Mouse (Mus musculus): ENCODE data around the gene Snta1. TPM values are rescaled to one million over a fixed set of nuclear protein-coding genes. Genes with fewer than 3 reads are reported as not detected.
A peak's percentile ranks its signal among the peaks of the same experiment; 100 is the strongest.

Gene Snta1
- total RNA-seq, 2 experiments from 2014 or later: 39.1 to 44.3 TPM

DNA sequence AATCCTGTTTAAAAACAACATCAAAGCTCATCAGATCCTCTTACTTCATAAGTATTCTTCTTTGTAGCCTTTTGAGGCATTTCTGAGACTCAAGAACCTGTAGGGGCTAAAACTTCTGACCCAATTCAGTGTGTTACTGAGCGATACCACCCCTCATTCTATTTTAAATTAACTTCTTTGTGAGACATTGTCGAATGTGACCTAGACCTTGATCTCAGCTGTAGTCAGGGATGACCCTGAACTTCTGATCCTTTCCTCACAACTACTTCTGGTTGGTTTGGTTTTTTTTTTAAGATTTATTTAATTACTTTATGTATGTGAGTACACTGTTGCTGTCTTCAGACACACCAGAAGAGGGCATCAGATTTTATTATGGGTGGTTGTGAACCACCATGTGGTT lies 15.6 kb upstream of the Snta1 start:
- DNase-seq (ENCODE audit: extremely low spot score in 1 of 2, low spot score in 1 of 2): no peak

DNA sequence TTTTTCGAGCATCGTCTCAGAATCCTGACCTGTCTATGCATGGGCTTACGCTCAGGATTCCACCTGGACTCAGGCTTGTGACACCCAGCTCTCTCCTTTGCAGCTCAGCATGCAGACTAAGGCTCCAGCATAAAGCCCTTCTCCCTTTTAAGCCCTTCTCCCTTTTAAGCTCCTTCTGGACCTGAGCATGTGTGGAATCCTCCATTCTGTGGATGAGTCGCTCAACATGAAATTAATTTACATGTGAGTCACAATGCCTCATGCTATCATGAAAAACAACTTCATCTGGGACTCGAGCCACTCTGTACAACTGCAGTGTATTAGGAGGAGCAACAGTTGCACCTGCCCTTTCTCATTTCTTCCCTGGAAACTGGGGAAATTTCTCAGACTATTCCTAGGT lies 14.3 kb upstream of the Snta1 start:
- no peak for DNase-seq (ENCODE audit: extremely low spot score in 1 of 2, low spot score in 1 of 2)

DNA sequence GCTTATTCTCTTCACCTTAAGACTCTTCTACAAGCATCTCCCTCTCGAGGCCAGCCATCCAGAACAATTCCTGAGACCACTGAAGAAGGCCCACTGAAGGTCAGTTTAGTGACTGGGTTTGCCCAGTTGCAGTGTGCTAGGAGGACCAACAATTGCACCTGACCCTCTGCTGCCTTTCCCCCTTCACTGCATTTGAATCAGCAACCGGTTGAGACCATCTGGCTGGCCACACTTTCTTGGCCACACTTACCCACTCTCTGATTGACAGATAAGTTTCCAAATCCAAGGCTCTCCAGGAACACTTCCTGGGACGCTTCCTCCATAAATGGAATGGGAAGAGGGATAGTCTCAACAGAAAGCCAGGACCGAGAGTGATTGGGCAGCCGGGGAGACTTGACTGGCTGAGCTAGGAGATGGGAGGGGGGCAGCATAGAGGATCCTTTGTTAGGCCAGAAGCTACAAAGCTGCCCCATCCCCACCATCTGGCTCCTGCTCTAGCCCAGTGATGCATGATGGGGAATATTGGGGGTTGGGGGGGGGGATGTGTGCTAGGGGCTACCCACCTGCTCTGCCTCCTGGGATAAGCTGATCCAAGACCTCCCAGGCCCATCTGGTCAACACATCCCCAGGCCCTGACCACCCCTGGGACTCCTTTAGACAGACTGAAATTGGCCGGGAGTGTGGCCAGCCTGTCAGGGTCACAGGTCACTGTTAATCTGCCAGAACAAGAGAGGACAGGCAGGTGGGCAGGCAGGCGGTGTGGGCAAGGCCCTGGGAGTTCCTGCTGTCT lies 13.2 kb upstream of the Snta1 start:
- DNase-seq (ENCODE audit: extremely low spot score in 1 of 2, low spot score in 1 of 2): no peak

DNA sequence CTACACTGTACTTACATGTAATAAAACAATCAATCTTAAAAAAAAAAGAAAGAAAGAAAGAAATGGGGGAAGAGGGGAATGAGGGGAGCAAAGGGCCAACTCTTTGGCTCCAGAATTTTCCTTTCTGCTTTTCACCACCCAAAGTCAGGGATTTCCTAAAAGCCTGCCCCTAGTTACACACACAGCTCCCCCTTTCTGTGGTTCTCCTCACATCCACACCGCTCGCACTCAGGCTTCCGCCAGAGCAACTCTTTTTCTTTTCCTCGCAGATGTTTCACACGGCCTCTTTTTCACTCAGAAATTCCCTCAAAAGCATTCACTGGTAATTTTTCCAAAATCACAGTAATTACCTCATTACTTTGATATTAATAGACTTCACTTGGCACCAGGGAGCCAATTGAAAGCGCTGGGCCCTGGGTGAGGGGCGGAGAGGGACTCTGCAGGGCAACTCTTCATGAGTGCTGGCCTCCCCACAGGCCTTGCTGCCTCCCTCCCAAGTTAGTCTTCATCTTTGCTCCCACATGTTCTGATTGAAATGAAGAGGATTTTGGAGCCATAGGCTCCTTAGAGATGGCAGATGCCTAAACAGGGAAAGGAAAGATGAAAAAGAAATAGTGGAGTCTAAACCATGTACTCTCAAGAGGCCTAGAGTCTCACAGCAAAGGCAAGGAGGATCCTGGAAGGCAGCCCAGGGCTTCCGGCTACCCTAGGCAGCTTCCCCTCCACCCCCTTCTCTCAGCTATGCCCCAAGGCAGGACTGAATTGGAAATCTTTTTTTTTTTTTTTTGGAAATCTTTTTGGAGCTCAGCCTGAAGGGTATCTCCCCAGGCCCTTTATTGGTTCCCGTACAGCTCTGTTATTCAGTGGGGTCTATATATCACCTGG lies 12.0 kb upstream of the Snta1 start:
- DNase-seq (ENCODE audit: extremely low spot score in 1 of 2, low spot score in 1 of 2): no peak

DNA sequence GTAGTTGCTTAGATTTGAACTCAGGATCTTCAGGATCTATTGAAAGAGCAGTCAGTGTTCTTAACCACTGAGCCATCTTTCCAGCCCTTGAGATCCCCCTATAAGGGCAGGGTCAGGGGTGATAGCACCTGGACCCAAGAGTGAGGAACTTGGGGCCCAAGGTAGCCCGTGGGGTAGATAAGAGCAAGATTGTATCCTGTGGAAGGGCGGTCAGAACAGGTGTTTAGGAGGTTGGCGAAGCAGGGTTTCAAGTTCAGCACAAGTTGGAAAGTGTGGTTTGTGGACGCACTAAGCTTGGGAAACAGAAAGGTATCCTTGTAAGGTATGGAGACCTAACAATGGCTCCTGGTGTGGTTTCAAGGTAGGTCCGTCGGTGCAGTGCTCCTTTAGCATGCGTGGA lies 10.1 kb upstream of the Snta1 start:
- no peak for DNase-seq (ENCODE audit: extremely low spot score in 1 of 2, low spot score in 1 of 2)

DNA sequence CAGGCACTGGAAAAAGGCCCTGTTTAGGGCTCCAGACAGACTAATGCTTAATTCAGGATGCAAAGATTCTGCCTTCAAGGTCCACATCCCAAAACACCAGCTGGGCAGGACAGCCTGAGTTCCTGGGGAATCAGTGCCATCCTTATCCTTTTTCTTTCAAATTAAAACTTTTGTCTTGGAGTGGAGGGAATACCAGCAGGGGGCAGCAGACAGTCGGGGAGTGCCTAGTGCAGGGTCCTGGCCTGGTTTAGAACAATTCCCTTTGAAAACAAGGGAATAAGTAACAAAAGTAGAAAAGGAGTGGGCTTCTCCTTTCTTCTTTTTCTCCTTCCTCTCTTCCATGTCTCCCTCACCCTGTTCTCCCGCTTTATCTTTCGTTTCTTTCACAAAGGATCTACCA lies 9.2 kb upstream of the Snta1 start:
- DNase-seq (ENCODE audit: extremely low spot score in 1 of 2, low spot score in 1 of 2): peak; percentile 68 to 97

DNA sequence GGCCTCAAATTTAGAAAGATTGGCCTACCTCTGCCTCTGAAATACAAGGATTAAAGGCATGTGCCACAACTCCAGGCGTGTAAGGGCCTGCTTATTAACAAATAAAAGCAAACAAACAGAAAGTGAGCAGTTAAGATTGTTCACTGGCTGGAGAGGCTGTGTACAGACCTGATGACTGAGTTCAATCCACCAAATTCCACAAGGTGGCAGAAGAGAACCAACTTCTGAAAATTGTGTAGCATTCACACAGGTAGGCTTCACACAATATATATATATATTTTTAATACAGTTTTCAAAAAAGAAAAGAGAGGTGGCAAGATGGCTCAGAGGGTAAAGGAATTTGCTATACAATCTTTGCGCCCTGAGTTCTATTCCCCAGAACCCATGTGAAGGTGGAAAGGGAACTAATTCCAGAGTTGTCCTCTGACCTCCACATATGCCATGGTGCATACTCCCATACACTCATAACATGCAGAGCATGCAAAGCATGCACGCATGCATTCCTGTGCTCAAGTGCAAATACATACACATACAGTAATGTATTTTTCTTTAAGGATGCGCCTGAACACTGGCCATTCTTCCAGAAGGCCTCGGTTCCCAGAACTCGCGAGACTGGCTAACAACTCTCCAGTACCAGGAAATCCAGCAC lies 4.2 kb upstream of the Snta1 start:
- DNase-seq (ENCODE audit: extremely low spot score in 1 of 2, low spot score in 1 of 2): peak in 1 of 2 experiments; percentile 48

DNA sequence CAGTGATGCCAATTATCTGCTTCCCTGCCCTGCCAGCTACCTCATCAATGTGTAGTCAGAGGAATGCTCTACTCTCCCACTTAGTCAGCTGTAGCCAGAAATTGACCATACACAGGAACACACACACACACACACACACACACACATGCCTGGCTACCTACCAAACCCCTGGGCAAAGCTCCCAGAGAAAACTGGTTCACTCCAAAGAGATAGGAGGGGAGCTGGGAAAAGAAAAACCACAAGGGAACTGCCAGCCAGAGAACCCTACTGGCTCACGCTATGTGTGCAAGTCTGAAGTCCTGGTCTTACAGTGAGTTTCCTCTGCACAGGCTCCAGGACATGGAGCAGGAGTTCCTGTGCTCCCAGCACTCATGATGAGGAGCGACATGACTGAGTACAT lies 2.5 kb upstream of the Snta1 start:
- DNase-seq (ENCODE audit: extremely low spot score in 1 of 2, low spot score in 1 of 2): peak in 1 of 2 experiments; percentile 45

DNA sequence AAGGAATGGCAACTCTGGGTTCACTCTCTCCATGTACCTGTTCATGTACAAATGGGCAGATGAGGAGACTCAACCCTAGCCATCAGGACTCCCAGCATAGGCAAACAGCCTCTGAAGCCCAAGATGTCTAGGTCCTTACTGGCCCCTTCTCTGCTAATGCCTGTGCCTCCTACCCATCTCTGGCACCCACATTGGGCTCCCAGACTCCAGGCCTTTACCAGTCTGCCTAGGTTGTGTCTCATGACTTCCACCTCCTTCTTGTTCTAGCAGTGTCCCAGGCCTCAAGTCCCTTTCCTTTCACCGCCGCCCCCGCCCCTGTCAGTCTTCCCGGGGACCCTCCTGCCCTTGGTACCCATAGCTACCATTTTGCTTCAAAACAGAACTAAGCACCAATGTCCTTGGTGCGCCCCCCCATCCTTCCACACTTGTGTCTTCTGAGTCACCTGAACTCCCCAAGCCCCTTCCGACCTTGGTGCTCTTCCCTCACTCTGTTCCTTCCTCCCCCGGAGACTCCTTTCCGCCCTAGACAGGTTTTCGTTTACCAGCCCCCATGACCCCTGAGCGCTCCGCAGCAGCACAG lies 746 bp downstream of the Snta1 start:
- no peak for DNase-seq (ENCODE audit: extremely low spot score in 1 of 2, low spot score in 1 of 2)

DNA sequence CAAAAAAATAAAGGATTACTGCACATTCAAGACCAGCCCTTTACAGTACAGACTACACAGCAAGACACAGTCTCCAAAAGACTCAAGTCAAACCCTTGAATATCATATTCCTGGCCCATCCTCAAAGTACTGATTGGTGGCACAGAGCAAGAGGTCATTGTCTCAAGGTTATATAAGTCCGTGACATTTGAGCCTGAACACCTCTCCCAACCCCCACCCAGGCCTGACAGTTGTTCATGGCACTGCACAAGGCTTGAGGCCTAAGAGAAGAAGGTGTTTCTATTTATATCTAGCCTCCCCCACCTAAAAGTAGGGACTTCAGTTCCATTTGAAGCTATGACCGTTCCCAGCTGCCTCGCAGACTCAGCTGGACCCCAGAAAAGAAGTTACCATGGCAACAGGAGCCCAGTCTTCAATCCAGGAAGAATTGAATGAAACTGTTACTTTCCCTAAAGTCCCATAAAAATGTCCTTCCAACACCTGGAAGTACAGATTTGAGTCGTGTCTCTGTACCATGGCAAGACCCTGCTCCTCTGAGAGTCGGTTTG lies 2.4 kb downstream of the Snta1 start:
- DNase-seq (ENCODE audit: extremely low spot score in 1 of 2, low spot score in 1 of 2): no peak

DNA sequence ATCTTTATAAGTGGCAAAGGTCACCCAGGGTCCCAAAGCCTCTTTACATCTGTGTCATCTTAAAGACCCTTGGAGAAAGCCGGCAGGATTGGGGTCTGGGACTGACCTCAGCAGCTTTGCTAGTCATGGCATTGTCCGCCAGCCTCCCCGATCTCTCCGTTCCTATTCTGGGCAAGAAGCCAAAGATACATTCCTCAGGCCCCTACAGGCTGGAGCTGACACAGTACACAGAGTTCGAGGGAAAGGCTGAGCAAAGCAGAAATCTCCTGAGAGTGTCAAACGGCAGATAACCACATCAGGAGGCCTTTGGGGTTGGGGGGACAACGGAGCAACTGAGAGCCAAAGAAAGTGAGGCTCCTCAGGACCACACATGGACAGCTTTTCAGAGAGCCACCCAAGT lies 5.1 kb downstream of the Snta1 start:
- DNase-seq (ENCODE audit: extremely low spot score in 1 of 2, low spot score in 1 of 2): no peak

DNA sequence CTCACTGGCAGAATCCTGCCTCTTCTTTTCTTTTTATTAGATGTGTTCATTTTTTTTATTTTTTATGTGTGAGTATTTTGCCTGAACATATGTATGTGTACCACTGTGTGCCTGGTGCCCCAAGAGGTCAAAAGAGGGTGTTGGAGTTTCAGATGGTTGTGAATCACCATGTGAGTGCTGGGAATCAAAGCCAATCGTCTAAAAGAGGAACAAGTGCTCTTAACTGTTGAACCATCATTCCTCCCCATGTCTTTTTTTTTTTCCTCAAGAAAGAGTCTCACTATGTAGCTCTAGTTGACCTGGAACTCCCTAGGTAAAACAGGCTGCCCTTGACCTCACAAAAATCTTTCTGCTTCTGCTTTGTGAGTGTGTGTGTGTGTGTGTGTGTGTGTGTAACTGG lies 5.9 kb downstream of the Snta1 start:
- DNase-seq (ENCODE audit: extremely low spot score in 1 of 2, low spot score in 1 of 2): no peak

DNA sequence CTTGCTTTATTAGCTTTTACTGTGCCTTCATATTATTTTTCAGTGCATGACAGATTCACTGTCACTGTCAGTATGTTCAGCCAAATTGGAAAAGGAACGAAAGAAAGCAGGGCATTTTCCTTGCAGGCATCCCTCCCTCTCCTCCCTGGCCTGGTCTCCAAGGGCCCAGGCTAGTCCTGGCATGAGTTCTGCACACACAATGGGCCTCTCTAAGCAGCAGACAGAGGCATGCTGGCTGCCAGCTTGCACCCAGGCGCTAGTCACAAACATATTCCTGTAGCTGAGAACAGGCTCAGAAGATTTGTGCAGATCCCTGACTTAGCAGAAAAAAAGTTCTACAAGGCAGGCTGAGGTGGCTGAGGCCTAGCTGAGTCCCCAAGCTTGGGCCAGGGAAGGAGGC lies 8.6 kb downstream of the Snta1 start:
- DNase-seq (ENCODE audit: extremely low spot score in 1 of 2, low spot score in 1 of 2): no peak

DNA sequence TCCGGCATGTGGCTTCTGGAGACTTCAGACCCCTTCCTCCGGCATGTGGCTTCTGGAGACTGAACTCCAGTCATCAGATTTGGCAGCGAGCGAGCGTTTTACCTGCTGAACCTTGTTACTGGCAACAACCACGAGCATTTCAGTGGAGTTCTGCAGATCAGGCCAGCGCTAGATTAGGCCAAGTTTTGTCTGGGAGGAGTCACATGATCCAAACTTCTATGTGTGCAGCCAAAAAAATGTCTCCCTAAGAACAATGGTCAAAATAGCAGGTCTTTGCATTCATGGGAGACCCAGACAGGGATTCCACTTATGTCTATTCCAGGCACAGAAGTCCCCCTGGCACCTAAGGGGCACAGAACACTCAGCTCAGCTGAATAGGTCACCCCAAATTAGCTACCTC lies 9.6 kb downstream of the Snta1 start:
- DNase-seq (ENCODE audit: extremely low spot score in 1 of 2, low spot score in 1 of 2): no peak

DNA sequence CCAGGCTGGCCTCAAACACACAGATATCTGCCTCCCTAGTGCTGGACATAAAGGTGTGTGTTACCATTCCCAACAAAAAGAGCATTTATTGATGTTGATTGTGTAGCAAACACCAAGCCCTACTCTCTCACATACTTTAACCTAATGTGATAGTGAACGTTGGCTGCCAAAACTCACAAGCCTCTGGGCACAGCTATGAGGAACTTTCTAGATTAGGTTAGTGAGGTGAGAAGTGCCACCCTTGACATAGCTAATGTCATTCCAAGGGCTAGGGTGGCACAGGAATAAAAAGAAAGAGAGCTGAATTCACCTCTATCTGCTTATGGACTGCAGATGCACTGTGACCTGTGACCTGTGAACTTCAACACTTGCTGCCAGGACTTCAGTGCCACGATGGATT lies 11.4 kb downstream of the Snta1 start:
- DNase-seq (ENCODE audit: extremely low spot score in 1 of 2, low spot score in 1 of 2): no peak

DNA sequence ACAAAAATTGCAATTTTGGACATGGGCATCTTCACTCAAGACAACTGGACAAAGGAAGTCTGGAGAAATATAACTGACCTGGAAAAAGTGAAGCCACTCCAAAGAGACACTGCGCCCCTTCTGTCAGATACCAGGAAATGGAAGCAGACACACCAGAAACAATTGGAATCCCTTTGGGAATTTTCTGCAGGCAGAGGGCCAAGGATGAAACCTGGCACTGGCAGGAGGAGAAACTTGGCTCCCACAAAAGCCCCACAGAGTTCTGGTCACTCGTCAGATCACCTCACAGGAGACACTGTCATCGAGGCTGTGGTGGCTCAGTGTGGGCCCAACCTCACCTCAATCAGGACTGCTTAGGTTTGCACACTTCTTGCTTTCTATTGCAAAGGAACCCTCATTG lies 13.3 kb downstream of the Snta1 start:
- no peak for DNase-seq (ENCODE audit: extremely low spot score in 1 of 2, low spot score in 1 of 2)

DNA sequence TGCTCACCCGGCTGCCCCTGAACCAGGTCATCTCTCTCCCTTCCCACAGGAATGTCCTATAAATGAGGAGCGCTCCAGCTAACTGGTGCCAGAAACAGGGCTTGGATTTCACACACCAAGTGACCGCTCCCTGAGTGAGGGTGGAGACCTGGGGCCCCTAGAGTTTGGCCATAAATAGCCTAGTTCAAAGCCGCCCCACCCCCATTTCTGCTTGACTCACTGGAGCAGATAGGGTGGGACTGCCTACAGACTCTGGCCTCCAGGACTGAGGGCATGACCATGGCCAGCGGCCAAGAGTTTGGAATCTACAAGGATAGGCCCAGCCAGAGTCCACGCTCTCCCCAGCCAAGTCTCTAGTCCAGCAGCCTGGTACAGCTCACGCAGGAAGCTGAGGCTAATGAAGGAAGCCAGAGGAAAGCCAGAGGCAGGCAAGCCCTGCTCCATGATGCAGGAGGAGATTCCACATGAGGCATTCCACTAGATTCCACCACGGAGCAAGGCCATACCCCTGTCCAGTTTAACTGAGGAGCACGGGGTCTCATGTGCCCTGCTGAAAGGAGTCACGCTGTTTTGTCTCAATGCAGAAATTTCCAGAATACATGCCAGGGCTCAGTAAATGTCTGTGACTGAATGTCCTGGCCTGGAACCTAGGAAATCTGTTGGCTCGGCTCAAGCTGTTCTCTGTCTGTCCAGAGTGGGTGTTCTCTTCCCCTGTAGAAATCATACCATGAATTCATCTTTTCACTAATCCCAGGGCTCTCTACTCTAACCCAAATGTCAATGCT lies 17.5 kb downstream of the Snta1 start:
- peak in 1 of 2 experiments; percentile 43 for DNase-seq (ENCODE audit: extremely low spot score in 1 of 2, low spot score in 1 of 2)

DNA sequence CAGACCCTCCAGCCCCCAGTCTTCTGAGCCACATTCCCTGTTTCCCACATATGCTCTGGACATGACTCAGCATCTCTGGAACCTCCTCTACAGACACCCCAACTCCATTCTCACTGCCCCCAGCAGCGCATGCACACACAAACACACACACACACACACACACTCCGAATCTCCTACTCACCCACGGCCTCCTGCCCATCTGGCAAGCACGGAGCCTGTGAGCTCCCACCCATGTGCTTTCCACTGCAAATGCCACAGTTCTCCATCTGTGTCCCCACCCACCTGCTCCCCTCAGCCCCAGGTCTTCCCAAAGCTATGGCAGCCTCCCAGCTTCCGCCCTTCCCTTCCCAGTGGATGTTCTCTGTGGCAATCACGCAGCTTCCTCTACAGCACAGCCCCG lies 28.8 kb downstream of the Snta1 start:
- DNase-seq (ENCODE audit: extremely low spot score in 1 of 2, low spot score in 1 of 2): peak; percentile 69 to 71

DNA sequence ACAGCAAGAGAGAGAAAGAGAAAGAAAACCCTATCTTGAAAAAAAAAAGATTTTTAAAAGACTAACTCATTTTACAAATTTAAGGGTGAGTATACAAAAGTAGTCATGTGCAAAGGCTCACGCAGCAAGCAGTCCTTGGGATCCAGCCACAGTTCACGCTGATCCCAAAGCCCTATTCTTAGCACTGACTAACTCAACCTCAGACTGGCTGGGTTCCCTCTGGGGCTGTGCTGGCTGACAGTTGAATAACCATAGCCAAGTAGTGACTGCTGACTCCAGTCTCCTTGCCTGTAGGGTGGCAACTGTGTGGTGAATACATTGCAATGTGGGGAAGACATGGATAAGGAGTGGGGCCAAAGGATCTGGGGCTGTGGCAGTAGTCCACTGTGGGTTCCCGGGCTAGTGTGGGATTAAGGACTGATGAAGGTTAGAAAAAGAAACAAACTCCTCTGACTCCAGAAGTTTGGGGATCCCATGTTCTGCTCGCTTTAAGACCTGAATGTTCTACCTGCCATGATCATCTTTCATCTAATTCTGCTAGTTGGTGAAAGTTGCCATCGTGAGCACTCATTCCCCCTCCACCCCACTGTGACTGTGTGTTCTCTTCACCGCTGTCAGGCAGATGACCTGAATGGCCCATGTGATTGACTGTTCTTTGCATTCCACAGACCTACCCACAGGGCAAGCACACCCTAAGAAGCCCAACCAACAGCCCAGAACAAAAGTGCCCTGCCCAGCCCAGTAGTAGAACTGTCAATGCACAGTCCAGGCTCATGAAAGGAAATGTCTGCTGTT lies 32.9 kb downstream of the Snta1 start:
- no peak for DNase-seq (ENCODE audit: extremely low spot score in 1 of 2, low spot score in 1 of 2)
